Mouse (Mus musculus): ENCODE measurements around the gene Olfr1454.

The Olfr1454 gene

GRCm38 (mm10) chr19:13060310-13060709 lies at the start of gene Olfr1454:
TSS of gene Olfr1454 (plus strand) at chr19:13060610.
- no peak for DNase-seq (ENCODE audit: low spot score)

DNA sequence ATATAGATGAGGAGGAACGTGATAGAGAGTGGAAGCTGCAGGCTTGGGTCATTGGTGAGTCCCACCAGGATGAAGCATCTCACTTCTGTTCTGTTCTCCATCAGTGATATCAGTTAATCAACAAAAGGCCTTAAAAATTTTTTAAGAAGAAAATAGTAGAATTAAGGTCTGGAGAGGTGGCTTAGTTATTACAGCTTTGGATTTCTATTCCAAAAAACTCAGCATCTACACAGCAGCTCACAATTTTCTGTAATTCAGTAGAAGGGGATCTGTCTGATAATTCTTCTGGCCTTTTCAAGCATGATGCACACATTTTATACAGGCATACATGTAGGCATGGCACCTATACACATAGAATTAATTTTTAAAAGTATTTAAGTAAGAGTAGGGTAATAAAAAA lies 32.2 kb upstream of the Olfr1454 start, which contains the start of gene Olfr1453:
TSS of gene Olfr1453 (minus strand) at position 101 of the 400 bp plus-strand sequence.
- DNase-seq (ENCODE audit: low spot score) = no peak

GRCm38 (mm10) chr19:13093908-13094307 lies 33.5 kb downstream of the Olfr1454 start:
- no peak for DNase-seq (ENCODE audit: low spot score)

GRCm38 (mm10) chr19:13097791-13098190 lies 37.4 kb downstream of the Olfr1454 start, which contains the start of gene Olfr1457:
TSS of gene Olfr1457 (minus strand) at chr19:13097891.
- DNase-seq (ENCODE audit: low spot score) = no peak

- no peak for DNase-seq (ENCODE audit: low spot score)
Measured at GRCm38 (mm10) chr19:13106675-13107074, 46.3 kb downstream of the Olfr1454 start, which contains the start of gene Olfr1458. TSS of gene Olfr1458 (minus strand) at chr19:13106775.
